Comparison of ENCODE assay signal across 9 mouse cellular contexts in the genomic region with DNA sequence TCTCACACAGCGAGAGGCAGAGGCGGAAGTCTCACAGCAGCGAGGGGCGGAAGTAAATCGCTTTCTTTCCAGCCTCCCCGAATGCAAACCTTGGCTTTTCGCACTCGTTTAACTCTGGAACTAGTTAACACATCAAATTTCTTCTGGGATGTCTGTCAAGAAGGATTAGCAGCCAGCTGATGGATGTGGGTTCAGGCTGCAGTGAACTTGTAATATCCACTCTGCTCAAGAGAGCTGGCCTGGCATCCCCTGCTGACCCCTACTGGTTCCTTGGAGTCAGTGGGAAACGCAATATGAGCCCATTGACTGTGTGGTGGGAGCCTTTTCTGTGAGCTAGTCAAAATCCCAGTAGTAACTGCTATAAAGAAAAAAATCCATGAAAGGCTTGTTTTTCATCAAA.
DNase-seq lines count a peak whose midpoint lies in the region; ATAC-seq lines count a peak whose summit lies in the region.
"Had no signal": no experiment of that assay in that cellular context is flagged by ENCODE, and none has a peak within 500 bp of the region (broad histone marks: within the 10 kb centered on the region; RNA-seq: fewer than 3 reads in every experiment).

No protein-coding gene starts in this region.

- H3K4me2 ChIP-seq in forebrain, embryonic 15.5 days (replicated peaks) = peak overlapping the region; percentile 26
- peak overlapping the region; percentile 45 for H3K4me2 ChIP-seq in stomach, embryonic 15.5 days

- 29% methylated on average over 9 of the region's 9 CpGs for WGBS in forebrain, embryonic 15.5 days
- 19% methylated on average over 9 of the region's 9 CpGs for WGBS in stomach, embryonic 15.5 days

- H3K27ac ChIP-seq in forebrain, embryonic 15.5 days (replicated peaks) = no peak overlapping the region
- H3K27ac ChIP-seq in stomach, embryonic 15.5 days = no peak overlapping the region
- H3K27ac ChIP-seq: macrophage had no signal

- peak; percentile 15 to 34 for DNase-seq in layer of hippocampus, postnatal 10 days (ENCODE audit: low spot score in 2 of 2)
- DNase-seq in layer of hippocampus, adult 8-10 months (ENCODE audit: low spot score in 2 of 2) = no peak
- DNase-seq in liver = peak; percentile 7
- no peak for DNase-seq in right cerebral cortex, postnatal 4 days
- no peak for DNase-seq in cerebellum, adult 9-10 months
- no peak for DNase-seq in frontal cortex, adult 2 months (ENCODE audit: extremely low spot score in 1 of 2, low spot score in 1 of 2)

- no peak overlapping the region for H3K4me3 ChIP-seq in forebrain, embryonic 15.5 days
- H3K4me3 ChIP-seq in stomach, embryonic 15.5 days (replicated peaks) = peak overlapping the region; percentile 11; the same call in 1 of the 2 replicates

- H3K27me3 ChIP-seq in forebrain, embryonic 15.5 days = no peaks in the 10 kb centered on the region
- no peaks in the 10 kb centered on the region for H3K27me3 ChIP-seq in stomach, embryonic 15.5 days (replicated peaks)

- peaks cover 5% of the 10 kb centered on the region; the same call in 1 of the 2 replicates for H3K4me1 ChIP-seq in forebrain, embryonic 15.5 days
- H3K4me1 ChIP-seq in stomach, embryonic 15.5 days = no peaks in the 10 kb centered on the region

- no peaks in the 10 kb centered on the region for H3K9me3 ChIP-seq in forebrain, embryonic 15.5 days
- no peaks in the 10 kb centered on the region for H3K9me3 ChIP-seq in stomach, embryonic 15.5 days

- no peak overlapping the region for H3K9ac ChIP-seq in forebrain, embryonic 15.5 days (replicated peaks)
- H3K9ac ChIP-seq in stomach, embryonic 15.5 days = no peak overlapping the region

- ATAC-seq in forebrain, embryonic 15.5 days (replicated peaks) = no peak; the same call in 1 of the 2 replicates
- no peak for ATAC-seq in stomach, embryonic 15.5 days (ENCODE audit: insufficient read depth, low FRiP score, low read depth)

- no peaks in the 10 kb centered on the region for H3K36me3 ChIP-seq in forebrain, embryonic 15.5 days
- no peaks in the 10 kb centered on the region for H3K36me3 ChIP-seq in stomach, embryonic 15.5 days

Comparison
In these comparisons a context has a peak if more than half of its experiments do, and no peak if none do; other contexts are left out.
1. DNase-seq: peak in layer of hippocampus, postnatal 10 days (2 of 2) and liver (single experiment); none in layer of hippocampus, adult 8-10 months (0 of 2), right cerebral cortex, postnatal 4 days (single experiment), cerebellum, adult 9-10 months (single experiment) and frontal cortex, adult 2 months (0 of 2).